Mouse (Mus musculus): ENCODE data around the gene Katnal1. TPM values are rescaled to one million over a fixed set of nuclear protein-coding genes. Genes with fewer than 3 reads are reported as not detected.

Gene Katnal1
- total RNA-seq, 1 experiment from 2014 or later, result 7.4 TPM

GRCm38 (mm10) chr5:148927717-148928223, 1.4 kb downstream of the Katnal1 start:
- no peak for DNase-seq

GRCm38 (mm10) chr5:148924586-148924985, 4.5 kb downstream of the Katnal1 start:
- DNase-seq, result no peak

- DNase-seq, result no peak
Observed at GRCm38 (mm10) chr5:148924051-148924450, 5.1 kb downstream of the Katnal1 start.

- no peak for DNase-seq
Observed at GRCm38 (mm10) chr5:148923408-148923807, 5.7 kb downstream of the Katnal1 start.

GRCm38 (mm10) chr5:148922773-148923172, 6.3 kb downstream of the Katnal1 start:
- no peak for DNase-seq

GRCm38 (mm10) chr5:148918049-148918448, 11.1 kb downstream of the Katnal1 start:
- no peak for DNase-seq

- DNase-seq, result no peak
Observed at GRCm38 (mm10) chr5:148916775-148917174, 12.3 kb downstream of the Katnal1 start.

- no peak for DNase-seq
Observed at GRCm38 (mm10) chr5:148912262-148912661, 16.9 kb downstream of the Katnal1 start.

- DNase-seq, result no peak
Observed at GRCm38 (mm10) chr5:148910066-148910465, 19.1 kb downstream of the Katnal1 start.

GRCm38 (mm10) chr5:148909402-148909801, 19.7 kb downstream of the Katnal1 start:
- no peak for DNase-seq

- DNase-seq, result no peak
Observed at GRCm38 (mm10) chr5:148909057-148909395, 20.1 kb downstream of the Katnal1 start.

- DNase-seq, result no peak
Observed at GRCm38 (mm10) chr5:148908191-148909056, 20.7 kb downstream of the Katnal1 start.

GRCm38 (mm10) chr5:148906305-148906704, 22.8 kb downstream of the Katnal1 start:
- DNase-seq, result no peak

GRCm38 (mm10) chr5:148904846-148905245, 24.3 kb downstream of the Katnal1 start:
- peak; percentile 22 for DNase-seq

GRCm38 (mm10) chr5:148899361-148899760, 29.8 kb downstream of the Katnal1 start:
- no peak for DNase-seq

GRCm38 (mm10) chr5:148897941-148898417, 31.1 kb downstream of the Katnal1 start:
- DNase-seq, result no peak

- no peak for DNase-seq
Observed at GRCm38 (mm10) chr5:148897069-148897702, 31.9 kb downstream of the Katnal1 start.

- no peak for DNase-seq
Observed at GRCm38 (mm10) chr5:148896515-148896914, 32.6 kb downstream of the Katnal1 start.

GRCm38 (mm10) chr5:148895833-148896232, 33.3 kb downstream of the Katnal1 start:
- no peak for DNase-seq

- DNase-seq, result no peak
Observed at GRCm38 (mm10) chr5:148895034-148895433, 34.1 kb downstream of the Katnal1 start.

GRCm38 (mm10) chr5:148890237-148890636, 38.9 kb downstream of the Katnal1 start:
- no peak for DNase-seq

GRCm38 (mm10) chr5:148888032-148888431, 41.1 kb downstream of the Katnal1 start:
- no peak for DNase-seq
